In genomic region chr7:66801785-66802184, GRCm38 (mm10) we compare ENCODE assay signal across 19 mouse cellular contexts. TPM values are rescaled to one million over a fixed set of nuclear protein-coding genes. Genes with fewer than 3 reads are reported as not detected.
A peak's percentile ranks its signal among the peaks of the same experiment; 100 is the strongest.
DNase-seq lines count a peak whose midpoint lies in the region; ATAC-seq lines count a peak whose summit lies in the region.
"Had no signal": no experiment of that assay in that cellular context is flagged by ENCODE, and none has a peak within 500 bp of the region (broad histone marks: within the 10 kb centered on the region; RNA-seq: fewer than 3 reads in every experiment).

No protein-coding gene starts in this region.

- intact Hi-C loops in heart, postnatal 36 days (cut with DNase I): no loop called here

- no peak for ATAC-seq in monocyte, adult 5-6 weeks (replicated peaks; ENCODE audit: insufficient number of reproducible peaks, low FRiP score, low TSS enrichment, poor library complexity, severe bottlenecking)
- ATAC-seq: forebrain, embryonic 15.5 days; intestine, embryonic 15.5 days had no signal

- H3K27ac ChIP-seq in heart, embryonic 10.5 days: no peak overlapping the region
- H3K27ac ChIP-seq in embryonic facial prominence, embryonic 10.5 days (replicated peaks): no peak overlapping the region
- H3K27ac ChIP-seq: embryonic facial prominence, embryonic 15.5 days; forebrain, embryonic 15.5 days; heart, embryonic 15.5 days; intestine, embryonic 15.5 days; limb, embryonic 12.5 days; midbrain, embryonic 10.5 days had no signal

- H3K9me3 ChIP-seq in heart, embryonic 10.5 days: no peaks in the 10 kb centered on the region
- no peaks in the 10 kb centered on the region for H3K9me3 ChIP-seq in embryonic facial prominence, embryonic 10.5 days
- H3K9me3 ChIP-seq: embryonic facial prominence, embryonic 15.5 days; forebrain, embryonic 15.5 days; heart, embryonic 15.5 days; intestine, embryonic 15.5 days; limb, embryonic 12.5 days; midbrain, embryonic 10.5 days had no signal

- H3K36me3 ChIP-seq in heart, embryonic 10.5 days: no peaks in the 10 kb centered on the region
- H3K36me3 ChIP-seq in embryonic facial prominence, embryonic 10.5 days (replicated peaks): no peaks in the 10 kb centered on the region
- H3K36me3 ChIP-seq: embryonic facial prominence, embryonic 15.5 days; forebrain, embryonic 15.5 days; heart, embryonic 15.5 days; intestine, embryonic 15.5 days; limb, embryonic 12.5 days; midbrain, embryonic 10.5 days had no signal

- no peaks in the 10 kb centered on the region for H3K27me3 ChIP-seq in heart, embryonic 10.5 days (ENCODE audit: insufficient read depth, poor library complexity, severe bottlenecking)
- no peaks in the 10 kb centered on the region for H3K27me3 ChIP-seq in embryonic facial prominence, embryonic 10.5 days (replicated peaks; ENCODE audit: low read depth, poor library complexity, severe bottlenecking)
- H3K27me3 ChIP-seq: embryonic facial prominence, embryonic 15.5 days; forebrain, embryonic 15.5 days; heart, embryonic 15.5 days; intestine, embryonic 15.5 days; limb, embryonic 12.5 days had no signal

- H3K4me3 ChIP-seq in heart, embryonic 10.5 days: no peak overlapping the region
- no peak overlapping the region for H3K4me3 ChIP-seq in embryonic facial prominence, embryonic 10.5 days
- H3K4me3 ChIP-seq: embryonic facial prominence, embryonic 15.5 days; forebrain, embryonic 15.5 days; heart, embryonic 15.5 days; intestine, embryonic 15.5 days; limb, embryonic 12.5 days; midbrain, embryonic 10.5 days had no signal

- no peaks in the 10 kb centered on the region for H3K4me1 ChIP-seq in heart, embryonic 10.5 days
- H3K4me1 ChIP-seq in embryonic facial prominence, embryonic 10.5 days: peaks cover 18% of the 10 kb centered on the region

- DNase-seq in heart, adult 18-20 months: peak; percentile 73 to 85
- DNase-seq in heart, embryonic 10.5 days (ENCODE audit: low spot score): no peak
- peak; percentile 15 for DNase-seq in adipocyte (ENCODE audit: low spot score)
- peak; percentile 25 to 63 for DNase-seq in gastrocnemius, adult 8-10 months (ENCODE audit: low spot score in 2 of 2)
- DNase-seq in heart, postnatal 36 days: peak; percentile 56 to 57
- DNase-seq in lung, postnatal 36 days: no peak
- no peak for DNase-seq in embryonic facial prominence, embryonic 10.5 days (ENCODE audit: low spot score)
- DNase-seq: kidney, postnatal 25 days; thymus, adult 18-20 months had no signal

RNA-seq across cellular contexts. Expression of gene Adamts17, which starts 37.8 kb away (rescaled TPM):
- total RNA-seq in heart, adult 18-20 months (2021): 1 to 10 TPM in 1 of 2 experiments, under 1 TPM in 1; 0.94 to 1.3 TPM
- polyA plus RNA-seq in heart, embryonic 10.5 days (2016; fragmentation: Nextera tagmentation; extraction: Ambion mirVana): 3.8 and 4.6 TPM in 2 replicates
- total RNA-seq in gastrocnemius, adult 8-10 months (2022): under 1 TPM in 2 of 4 experiments, not detected in 2; 0.38 to 0.49 TPM
- 1 to 10 TPM; 1.3 to 1.5 TPM for total RNA-seq in heart, postnatal 36 days (2021)
- not detected in 3 replicates for total RNA-seq in monocyte, adult 5-6 weeks (2017)
- polyA plus RNA-seq in embryonic facial prominence, embryonic 10.5 days (2016; fragmentation: Nextera tagmentation; extraction: Ambion mirVana): 2.4 and 2.6 TPM in 2 replicates

RNA-seq across cellular contexts. Expression of gene Cers3, which starts 58.5 kb away (rescaled TPM):
- under 1 TPM in 1 of 2 experiments, not detected in 1; 0.15 TPM for total RNA-seq in heart, adult 18-20 months (2021)
- 0.86 and 0.92 TPM in 2 replicates for polyA plus RNA-seq in heart, embryonic 10.5 days (2016; fragmentation: Nextera tagmentation; extraction: Ambion mirVana)
- under 1 TPM in 2 of 4 experiments, not detected in 2; 0.25 to 0.51 TPM for total RNA-seq in gastrocnemius, adult 8-10 months (2022)
- total RNA-seq in heart, postnatal 36 days (2021): under 1 TPM in 1 of 2 experiments, not detected in 1; 0.17 TPM
- not detected in 3 replicates for total RNA-seq in monocyte, adult 5-6 weeks (2017)
- polyA plus RNA-seq in embryonic facial prominence, embryonic 10.5 days (2016; fragmentation: Nextera tagmentation; extraction: Ambion mirVana): 0.88 and 1.3 TPM in 2 replicates
- total RNA-seq: common myeloid progenitor, adult 5-6 weeks; MEL had no signal
- polyA plus RNA-seq: spleen, adult 2 months had no signal

Comparison
In these comparisons a context has a peak if more than half of its experiments do, and no peak if none do; other contexts are left out.
1. DNase-seq: peak in heart, adult 18-20 months (2 of 2), adipocyte (single experiment), gastrocnemius, adult 8-10 months (2 of 2) and heart, postnatal 36 days (2 of 2); none in heart, embryonic 10.5 days (single experiment), lung, postnatal 36 days (single experiment) and embryonic facial prominence, embryonic 10.5 days (single experiment).